Mouse (Mus musculus): ENCODE results near the gene Cap1.

- TF ChIP-seq POLR2A (IDR thresholded peaks at IDR 0.05; ENCODE audit: control insufficient read depth, low read depth, low read length) = no peak
- TF ChIP-seq CTCF (IDR thresholded peaks at IDR 0.05; ENCODE audit: control insufficient read depth, insufficient read depth, insufficient replicate concordance, low read depth, low read length) = no peak
Measured at GRCm38 (mm10) chr4:122892157-122892556, 6.3 kb upstream of the Cap1 start.

All from testis, adult 2 months (tissue).